8 mouse cellular contexts compared by ENCODE assay signal in genomic region chr17:67353796-67354450, GRCm38 (mm10). TPM values are rescaled to one million over a fixed set of nuclear protein-coding genes. Genes with fewer than 3 reads are reported as not detected.
DNase-seq lines count a peak whose midpoint lies in the region; ATAC-seq and TF ChIP-seq lines count a peak whose summit lies in the region.

No protein-coding gene starts in this region.

- peaks cover 6% of the 10 kb centered on the region for H3K27me3 ChIP-seq in forebrain, postnatal 0 days (ENCODE audit: insufficient read depth, low read length)
- H3K27me3 ChIP-seq in intestine, embryonic 14.5 days (replicated peaks; ENCODE audit: control insufficient read depth, insufficient read depth, low read length) = peaks cover 6% of the 10 kb centered on the region; the same call in 1 of the 2 replicates
- H3K27me3 ChIP-seq in neural tube, embryonic 15.5 days (replicated peaks) = no peaks in the 10 kb centered on the region

- no peaks in the 10 kb centered on the region for H3K36me3 ChIP-seq in forebrain, postnatal 0 days (ENCODE audit: insufficient read depth)
- no peaks in the 10 kb centered on the region for H3K36me3 ChIP-seq in intestine, embryonic 14.5 days (ENCODE audit: control insufficient read depth, insufficient read depth, low read length)
- no peaks in the 10 kb centered on the region for H3K36me3 ChIP-seq in neural tube, embryonic 15.5 days

- peak overlapping the region; percentile 97 for H3K27ac ChIP-seq in brown adipose tissue, adult 24 weeks (replicated peaks; ENCODE audit: low read depth, low read length)
- H3K27ac ChIP-seq in forebrain, postnatal 0 days (ENCODE audit: low read depth, low read length) = peak overlapping the region; percentile 57
- peak overlapping the region; percentile 57 for H3K27ac ChIP-seq in intestine, embryonic 14.5 days (ENCODE audit: low read depth)
- H3K27ac ChIP-seq in neural tube, embryonic 15.5 days (replicated peaks) = peak overlapping the region; percentile 84

- H3K4me2 ChIP-seq in forebrain, postnatal 0 days (ENCODE audit: low read depth) = peak overlapping the region; percentile 93
- H3K4me2 ChIP-seq in intestine, embryonic 14.5 days (ENCODE audit: low read length) = peak overlapping the region; percentile 69
- peak overlapping the region; percentile 84 for H3K4me2 ChIP-seq in neural tube, embryonic 15.5 days

- TF ChIP-seq CTCF in forebrain, postnatal 0 days (IDR thresholded peaks at IDR 0.05; ENCODE audit: low read depth) = no peak

- DNase-seq in kidney, adult 11 months = peak; percentile 33
- DNase-seq in kidney, postnatal 10 days = no peak
- no peak for DNase-seq in forebrain, postnatal 0 days
- DNase-seq in intestine, embryonic 14.5 days (ENCODE audit: low spot score) = peak; percentile 91
- DNase-seq in lung, adult 18-20 months = peak; percentile 33 to 53
- DNase-seq in retina, postnatal 1 day = no peak

- H3K4me1 ChIP-seq in brown adipose tissue, adult 24 weeks (ENCODE audit: control insufficient read depth, insufficient read depth, insufficient read length, low read length) = peaks cover 14% of the 10 kb centered on the region
- H3K4me1 ChIP-seq in forebrain, postnatal 0 days (ENCODE audit: insufficient read depth) = peaks cover 6% of the 10 kb centered on the region; the same call in 1 of the 2 replicates
- H3K4me1 ChIP-seq in intestine, embryonic 14.5 days (replicated peaks; ENCODE audit: control insufficient read depth, insufficient read depth, low read length) = peaks cover 12% of the 10 kb centered on the region
- H3K4me1 ChIP-seq in neural tube, embryonic 15.5 days = peaks cover 38% of the 10 kb centered on the region

- H3K9me3 ChIP-seq in forebrain, postnatal 0 days (ENCODE audit: low read length) = no peaks in the 10 kb centered on the region
- H3K9me3 ChIP-seq in intestine, embryonic 14.5 days (ENCODE audit: control insufficient read depth, low read length) = no peaks in the 10 kb centered on the region
- no peaks in the 10 kb centered on the region for H3K9me3 ChIP-seq in neural tube, embryonic 15.5 days (replicated peaks)

- peak overlapping the region; percentile 60 for H3K9ac ChIP-seq in forebrain, postnatal 0 days
- peak overlapping the region; percentile 74 for H3K9ac ChIP-seq in intestine, embryonic 14.5 days (ENCODE audit: low read length)
- H3K9ac ChIP-seq in neural tube, embryonic 15.5 days (replicated peaks) = peak overlapping the region; percentile 73

- H3K4me3 ChIP-seq in brown adipose tissue, adult 24 weeks (ENCODE audit: insufficient read depth, low read depth, low read length) = peak overlapping the region; percentile 100
- H3K4me3 ChIP-seq in forebrain, postnatal 0 days (ENCODE audit: low read depth, low read length) = peak overlapping the region; percentile 62
- H3K4me3 ChIP-seq in intestine, embryonic 14.5 days (ENCODE audit: low read depth, low read length) = peak overlapping the region; percentile 69
- peak overlapping the region; percentile 76 for H3K4me3 ChIP-seq in neural tube, embryonic 15.5 days (replicated peaks)

- no peak; the same call in 1 of the 2 replicates for ATAC-seq in forebrain, postnatal 0 days
- ATAC-seq in intestine, embryonic 14.5 days (replicated peaks; ENCODE audit: low FRiP score, low TSS enrichment, low read depth) = peak; percentile 51
- ATAC-seq in neural tube, embryonic 15.5 days (ENCODE audit: low FRiP score) = peak; percentile 43

- 1% methylated on average over 66 of the region's 68 CpGs for WGBS in forebrain, postnatal 0 days
- WGBS in intestine, embryonic 14.5 days = 0% methylated on average over 65 of the region's 68 CpGs
- under 1% methylated on average over 59 of the region's 68 CpGs for WGBS in neural tube, embryonic 15.5 days

RNA-seq across cellular contexts. Expression of gene Ptprm, which starts 0.3 kb away (rescaled TPM):
- polyA plus RNA-seq in brown adipose tissue, adult 24 weeks (2012; ENCODE audit: insufficient read depth, insufficient read length, missing spikeins) = 18.1 and 23.5 TPM in 2 replicates
- 26.6 and 33.2 TPM in 2 replicates for total RNA-seq in forebrain, postnatal 0 days (2014; rRNA removed)
- polyA plus RNA-seq in forebrain, postnatal 0 days (2015; fragmentation: Nextera tagmentation; extraction: Ambion mirVana) = 7.9 and 12.9 TPM in 2 replicates
- polyA plus RNA-seq in intestine, embryonic 14.5 days (2014; fragmentation: Nextera tagmentation; extraction: Ambion mirVana) = 15.9 and 16.0 TPM in 2 replicates
- 21.3 and 25.3 TPM in 2 replicates for polyA plus RNA-seq in neural tube, embryonic 15.5 days (2015; fragmentation: Nextera tagmentation; extraction: Ambion mirVana)

Comparison
In these comparisons a context has a peak if more than half of its experiments do, and no peak if none do; other contexts are left out.
1. DNase-seq: peak in kidney, adult 11 months (single experiment), intestine, embryonic 14.5 days (single experiment) and lung, adult 18-20 months (2 of 2); none in kidney, postnatal 10 days (single experiment), forebrain, postnatal 0 days (single experiment) and retina, postnatal 1 day (single experiment).
2. Peak in every context shown above with its lines, with median percentiles within 50 percentile points of each other: H3K27ac ChIP-seq, H3K4me3 ChIP-seq, H3K4me2 ChIP-seq and H3K9ac ChIP-seq.